Mouse (Mus musculus) frontal cortex, postnatal 14 days (tissue): ENCODE results near the gene Egln1.

ENCODE experiments used
- DNase-seq, 2 experiments: peaks; one replicate each; pipeline ENCODE4 v3.0.0; 2022; ENCODE audit warnings: low spot score in 2 of 2

The Egln1 gene

GRCm38 (mm10) chr8:124909936-124910335 lies 39.2 kb downstream of the Egln1 start:
- no peak for DNase-seq

- no peak for DNase-seq
Observed at GRCm38 (mm10) chr8:124905482-124905881, 43.6 kb downstream of the Egln1 start.

GRCm38 (mm10) chr8:124903198-124903597 lies 45.9 kb downstream of the Egln1 start:
- DNase-seq = no peak

- DNase-seq = no peak
Observed at GRCm38 (mm10) chr8:124898251-124898905, 50.7 kb downstream of the Egln1 start.

GRCm38 (mm10) chr8:124897386-124898250 lies 51.5 kb downstream of the Egln1 start, which contains the start of the genes Exoc8 and Sprtn:
Gene Exoc8 (minus strand): TSS chr8:124897705.
Gene Sprtn (plus strand): TSS chr8:124897886.
- DNase-seq = peak; percentile 92 to 96

GRCm38 (mm10) chr8:124896632-124897385 lies 52.3 kb downstream of the Egln1 start:
- peak; percentile 66 to 71 for DNase-seq

- no peak for DNase-seq
Observed at GRCm38 (mm10) chr8:124896010-124896631, 53.0 kb downstream of the Egln1 start.

GRCm38 (mm10) chr8:124892596-124892995 lies 56.5 kb downstream of the Egln1 start:
- no peak for DNase-seq

GRCm38 (mm10) chr8:124888385-124888784 lies 60.7 kb downstream of the Egln1 start:
- DNase-seq = no peak

- no peak for DNase-seq
Observed at GRCm38 (mm10) chr8:124878946-124879526, 70.1 kb downstream of the Egln1 start.

- no peak for DNase-seq
Observed at GRCm38 (mm10) chr8:124878141-124878540, 71.0 kb downstream of the Egln1 start.

- no peak for DNase-seq
Observed at GRCm38 (mm10) chr8:124872690-124873089, 76.4 kb downstream of the Egln1 start.

- no peak for DNase-seq
Observed at GRCm38 (mm10) chr8:124872081-124872480, 77.0 kb downstream of the Egln1 start.

- no peak for DNase-seq
Observed at GRCm38 (mm10) chr8:124871474-124871873, 77.7 kb downstream of the Egln1 start.

- DNase-seq = no peak
Observed at GRCm38 (mm10) chr8:124869708-124870107, 79.4 kb downstream of the Egln1 start.

- no peak for DNase-seq
Observed at GRCm38 (mm10) chr8:124867126-124867525, 82.0 kb downstream of the Egln1 start.

GRCm38 (mm10) chr8:124866669-124867068 lies 82.5 kb downstream of the Egln1 start:
- no peak for DNase-seq

- no peak for DNase-seq
Observed at GRCm38 (mm10) chr8:124863729-124864128, 85.4 kb downstream of the Egln1 start.

- no peak for DNase-seq
Observed at GRCm38 (mm10) chr8:124863163-124863677, 85.9 kb downstream of the Egln1 start.

- DNase-seq = peak; percentile 78 to 88
Observed at GRCm38 (mm10) chr8:124862321-124863162, 86.6 kb downstream of the Egln1 start, which contains the start of the genes Gnpat and 2810004N23Rik. Gene Gnpat (plus strand): TSS chr8:124863033. Gene 2810004N23Rik (minus strand): TSS chr8:124863120.
